ENCODE assay signal across 11 mouse cellular contexts in the genomic region with DNA sequence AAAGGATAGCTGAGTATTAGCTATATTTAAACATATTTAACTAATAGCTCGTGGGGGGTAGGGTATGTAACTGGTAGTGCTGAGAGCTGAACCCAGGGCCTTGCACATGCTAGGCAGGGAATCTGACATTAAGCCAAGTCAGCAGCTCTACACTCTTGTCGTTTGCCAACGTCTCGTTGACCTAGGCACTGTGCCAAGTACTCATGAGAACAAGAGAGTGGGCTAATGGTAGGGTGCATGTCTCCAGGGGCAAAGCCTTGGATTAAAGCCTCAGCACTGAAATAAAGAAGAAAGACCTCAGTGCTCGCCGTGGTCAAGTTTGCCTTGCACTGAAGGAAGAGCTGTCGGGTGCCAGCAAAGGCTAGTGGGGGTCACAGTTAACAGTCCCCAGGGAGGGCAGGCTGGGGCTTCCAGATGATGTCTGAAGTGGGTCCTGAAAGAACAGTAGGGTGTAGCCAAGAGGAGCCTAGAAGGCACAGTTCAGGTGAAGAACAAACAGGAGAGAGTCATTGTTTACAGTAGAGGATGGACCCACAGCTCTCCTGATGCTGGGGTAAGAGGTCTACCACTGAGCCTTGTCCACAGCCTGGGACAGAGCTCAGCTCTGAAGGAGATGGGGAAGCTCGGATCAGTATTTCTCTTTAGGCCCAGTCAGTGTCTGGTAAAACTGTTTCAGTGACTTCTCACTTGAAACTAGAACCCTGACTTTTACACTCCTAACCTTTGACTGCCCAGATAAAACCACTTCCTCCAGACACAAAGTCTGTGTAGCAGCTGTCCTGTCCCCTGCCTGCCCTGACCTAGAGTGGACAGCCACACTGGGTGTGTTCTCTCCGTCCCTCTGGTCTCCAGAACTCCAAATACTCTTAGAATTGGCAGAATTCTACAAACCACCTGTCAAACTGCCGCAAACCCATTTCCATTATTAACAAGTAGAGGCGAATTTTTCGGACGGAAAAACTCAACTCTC.
DNase-seq lines count a peak whose midpoint lies in the region; ATAC-seq lines count a peak whose summit lies in the region.
"Had no signal": no experiment of that assay in that cellular context is flagged by ENCODE, and none has a peak within 500 bp of the region (broad histone marks: within the 10 kb centered on the region; RNA-seq: fewer than 3 reads in every experiment).

No protein-coding gene starts in this region.

- no peak overlapping the region for H3K9ac ChIP-seq in heart, embryonic 12.5 days
- no peak overlapping the region for H3K9ac ChIP-seq in lung, embryonic 15.5 days

- H3K27ac ChIP-seq in heart, embryonic 12.5 days (ENCODE audit: poor library complexity, severe bottlenecking), result no peak overlapping the region
- 0 out of 2 replicates have a peak overlapping the region, but pooled peaks have one; percentile 28 for H3K27ac ChIP-seq in lung, embryonic 15.5 days
- H3K27ac ChIP-seq: kidney, postnatal 0 days had no signal

- H3K36me3 ChIP-seq in heart, embryonic 12.5 days, result no peaks in the 10 kb centered on the region
- H3K36me3 ChIP-seq in lung, embryonic 15.5 days, result no peaks in the 10 kb centered on the region

- H3K4me2 ChIP-seq in heart, embryonic 12.5 days, result no peak overlapping the region
- H3K4me2 ChIP-seq in lung, embryonic 15.5 days, result no peak overlapping the region

- H3K9me3 ChIP-seq in heart, embryonic 12.5 days (replicated peaks), result no peaks in the 10 kb centered on the region
- H3K9me3 ChIP-seq in lung, embryonic 15.5 days, result no peaks in the 10 kb centered on the region

- no peaks in the 10 kb centered on the region for H3K27me3 ChIP-seq in heart, embryonic 12.5 days (replicated peaks)
- 0 out of 2 replicates have a peak, but pooled peaks cover 3% of the 10 kb centered on the region for H3K27me3 ChIP-seq in lung, embryonic 15.5 days

- peak; percentile 31 to 39 for DNase-seq in heart, postnatal 10 days
- DNase-seq in right cerebral cortex, postnatal 10 days (ENCODE audit: low spot score in 2 of 2), result peak; percentile 29 to 36
- no peak for DNase-seq in right cerebral cortex, adult 2 months (ENCODE audit: low spot score in 2 of 2)
- no peak for DNase-seq in thymus, postnatal 14 days
- DNase-seq in urinary bladder, postnatal 25 days (ENCODE audit: low spot score), result no peak
- DNase-seq: cerebellum, postnatal 36 days; gastrocnemius, postnatal 14 days; right cerebral cortex, postnatal 25 days had no signal

- intact Hi-C loops in heart, postnatal 10 days (cut with DNase I), result loop anchor here (2.0 kb wide), 1 partner anchor 25 kb away; no protein-coding TSS in a partner anchor

- peaks cover 20% of the 10 kb centered on the region for H3K4me1 ChIP-seq in heart, embryonic 12.5 days (replicated peaks)
- no peaks in the 10 kb centered on the region; the same call in 1 of the 2 replicates for H3K4me1 ChIP-seq in lung, embryonic 15.5 days

- no peak overlapping the region for H3K4me3 ChIP-seq in heart, embryonic 12.5 days
- H3K4me3 ChIP-seq in lung, embryonic 15.5 days, result no peak overlapping the region

- 68% methylated on average over 13 of the region's 13 CpGs for WGBS in heart, embryonic 12.5 days
- 57% methylated on average over 13 of the region's 13 CpGs for WGBS in lung, embryonic 15.5 days

- no peak for ATAC-seq in heart, embryonic 12.5 days (ENCODE audit: insufficient number of reproducible peaks, low FRiP score)
- peak; percentile 49 for ATAC-seq in lung, embryonic 15.5 days (ENCODE audit: borderline replicate concordance, extremely low read depth, low FRiP score, low TSS enrichment)

Comparison
In these comparisons a context has a peak if more than half of its experiments do, and no peak if none do; other contexts are left out.
1. DNase-seq: peak in heart, postnatal 10 days (2 of 2) and right cerebral cortex, postnatal 10 days (2 of 2); none in right cerebral cortex, adult 2 months (0 of 2), thymus, postnatal 14 days (single experiment) and urinary bladder, postnatal 25 days (single experiment).